Mouse (Mus musculus): ENCODE data around the gene Rab6b. TPM values are rescaled to one million over a fixed set of nuclear protein-coding genes. Genes with fewer than 3 reads are reported as not detected.

The Rab6b gene
- 321 and 328 TPM in 2 replicates for polyA plus RNA-seq (2012; rRNA removed)

GRCm38 (mm10) chr9:103111621-103112470 is at the start of gene Rab6b:
Rab6b (plus strand) TSS chr9:103111787.
- peaks cover 19% of the 10 kb centered on the region for H3K4me1 ChIP-seq (ENCODE audit: control insufficient read depth, insufficient read depth, low read length)
- TF ChIP-seq POLR2A (IDR thresholded peaks at IDR 0.05; ENCODE audit: extremely low read depth, insufficient read depth, low read length) (peak; percentile 50; the same call in 1 of the 2 replicates), CTCF (IDR thresholded peaks at IDR 0.05; ENCODE audit: extremely low read depth, insufficient read depth, low read length) (no peak)

GRCm38 (mm10) chr9:103063591-103063990 is 48.0 kb upstream of the Rab6b start:
- Histone ChIP-seq H3K4me1 (ENCODE audit: control insufficient read depth, insufficient read depth, low read length) (no peaks in the 10 kb centered on the region), H3K27ac (ENCODE audit: insufficient read depth, low read length) (no peak overlapping the region), H3K4me3 (ENCODE audit: insufficient read depth, low read length) (no peak overlapping the region)
- TF ChIP-seq CTCF (IDR thresholded peaks at IDR 0.05; ENCODE audit: extremely low read depth, insufficient read depth, low read length) (no peak), POLR2A (IDR thresholded peaks at IDR 0.05; ENCODE audit: extremely low read depth, insufficient read depth, low read length) (no peak)

More at GRCm38 (mm10) chr9:103111621-103112470, at the start of gene Rab6b:
- H3K27ac ChIP-seq (ENCODE audit: insufficient read depth, low read length), result peak within 1 kb of the TSS; percentile 96
- peak within 1 kb of the TSS; percentile 67 for H3K4me3 ChIP-seq (ENCODE audit: insufficient read depth, low read length)

GRCm38 (mm10) chr9:103066845-103067244 is 44.7 kb upstream of the Rab6b start:
- no peak for TF ChIP-seq CTCF (IDR thresholded peaks at IDR 0.05; ENCODE audit: extremely low read depth, insufficient read depth, low read length)
- TF ChIP-seq POLR2A (IDR thresholded peaks at IDR 0.05; ENCODE audit: extremely low read depth, insufficient read depth, low read length), result no peak
- Histone ChIP-seq H3K27ac (ENCODE audit: insufficient read depth, low read length) (no peak overlapping the region), H3K4me1 (ENCODE audit: control insufficient read depth, insufficient read depth, low read length) (no peaks in the 10 kb centered on the region), H3K4me3 (ENCODE audit: insufficient read depth, low read length) (no peak overlapping the region)

GRCm38 (mm10) chr9:103067651-103068050 is 43.9 kb upstream of the Rab6b start:
- Histone ChIP-seq H3K27ac (ENCODE audit: insufficient read depth, low read length) (no peak overlapping the region), H3K4me3 (ENCODE audit: insufficient read depth, low read length) (no peak overlapping the region), H3K4me1 (ENCODE audit: control insufficient read depth, insufficient read depth, low read length) (no peaks in the 10 kb centered on the region)
- TF ChIP-seq CTCF (IDR thresholded peaks at IDR 0.05; ENCODE audit: extremely low read depth, insufficient read depth, low read length) (no peak), POLR2A (IDR thresholded peaks at IDR 0.05; ENCODE audit: extremely low read depth, insufficient read depth, low read length) (no peak)

GRCm38 (mm10) chr9:103068769-103069168 is 42.8 kb upstream of the Rab6b start:
- no peak overlapping the region for H3K27ac ChIP-seq (ENCODE audit: insufficient read depth, low read length)
- no peaks in the 10 kb centered on the region for H3K4me1 ChIP-seq (ENCODE audit: control insufficient read depth, insufficient read depth, low read length)
- H3K4me3 ChIP-seq (ENCODE audit: insufficient read depth, low read length), result no peak overlapping the region
- no peak for TF ChIP-seq POLR2A (IDR thresholded peaks at IDR 0.05; ENCODE audit: extremely low read depth, insufficient read depth, low read length)
- TF ChIP-seq CTCF (IDR thresholded peaks at IDR 0.05; ENCODE audit: extremely low read depth, insufficient read depth, low read length), result no peak

- H3K27ac ChIP-seq (ENCODE audit: insufficient read depth, low read length), result no peak overlapping the region
- H3K4me1 ChIP-seq (ENCODE audit: control insufficient read depth, insufficient read depth, low read length), result no peaks in the 10 kb centered on the region
- no peak for TF ChIP-seq POLR2A (IDR thresholded peaks at IDR 0.05; ENCODE audit: extremely low read depth, insufficient read depth, low read length)
- TF ChIP-seq CTCF (IDR thresholded peaks at IDR 0.05; ENCODE audit: extremely low read depth, insufficient read depth, low read length), result no peak
- no peak overlapping the region for H3K4me3 ChIP-seq (ENCODE audit: insufficient read depth, low read length)
These were observed 39.9 kb upstream of the Rab6b start for GRCm38 (mm10) chr9:103071541-103072203.

- Histone ChIP-seq H3K27ac (ENCODE audit: insufficient read depth, low read length) (no peak overlapping the region), H3K4me1 (ENCODE audit: control insufficient read depth, insufficient read depth, low read length) (no peaks in the 10 kb centered on the region), H3K4me3 (ENCODE audit: insufficient read depth, low read length) (no peak overlapping the region)
- TF ChIP-seq POLR2A (IDR thresholded peaks at IDR 0.05; ENCODE audit: extremely low read depth, insufficient read depth, low read length) (no peak), CTCF (IDR thresholded peaks at IDR 0.05; ENCODE audit: extremely low read depth, insufficient read depth, low read length) (no peak)
These were observed 39.4 kb upstream of the Rab6b start for GRCm38 (mm10) chr9:103072204-103072599.

GRCm38 (mm10) chr9:103072926-103073515 is 38.6 kb upstream of the Rab6b start:
- no peaks in the 10 kb centered on the region for H3K4me1 ChIP-seq (ENCODE audit: control insufficient read depth, insufficient read depth, low read length)
- TF ChIP-seq POLR2A (IDR thresholded peaks at IDR 0.05; ENCODE audit: extremely low read depth, insufficient read depth, low read length) (no peak), CTCF (IDR thresholded peaks at IDR 0.05; ENCODE audit: extremely low read depth, insufficient read depth, low read length) (no peak)
- no peak overlapping the region for H3K4me3 ChIP-seq (ENCODE audit: insufficient read depth, low read length)
- no peak overlapping the region for H3K27ac ChIP-seq (ENCODE audit: insufficient read depth, low read length)

- no peak overlapping the region for H3K4me3 ChIP-seq (ENCODE audit: insufficient read depth, low read length)
These were observed 34.6 kb upstream of the Rab6b start for GRCm38 (mm10) chr9:103076836-103077531.

More at GRCm38 (mm10) chr9:103076836-103077531, 34.6 kb upstream of the Rab6b start:
- no peak for TF ChIP-seq POLR2A (IDR thresholded peaks at IDR 0.05; ENCODE audit: extremely low read depth, insufficient read depth, low read length)
- no peak for TF ChIP-seq CTCF (IDR thresholded peaks at IDR 0.05; ENCODE audit: extremely low read depth, insufficient read depth, low read length)
- Histone ChIP-seq H3K27ac (ENCODE audit: insufficient read depth, low read length) (no peak overlapping the region), H3K4me1 (ENCODE audit: control insufficient read depth, insufficient read depth, low read length) (no peaks in the 10 kb centered on the region)

Measured in cortical plate, adult 2 months (tissue).